Mouse (Mus musculus): Measurements from ENCODE around the gene Foxa1.

DNA sequence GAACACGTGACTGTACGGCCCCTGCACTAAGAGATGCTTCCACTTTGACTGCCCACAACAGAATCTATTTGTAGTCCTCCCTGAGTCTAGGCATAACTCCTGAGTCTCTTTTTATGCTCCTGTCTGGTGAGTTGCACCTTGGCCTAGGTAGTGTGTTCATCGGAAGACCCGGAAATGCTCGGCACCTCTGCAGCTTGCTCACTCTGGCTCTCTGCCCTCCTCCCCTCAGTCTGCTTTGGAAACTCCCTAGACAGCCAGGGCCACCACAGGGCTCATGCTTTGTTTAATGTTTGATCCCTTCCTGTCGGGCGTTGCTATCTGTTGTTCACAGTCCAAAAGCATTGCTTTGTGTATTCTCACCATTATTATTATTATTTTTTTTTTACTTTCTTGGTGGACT lies 41.4 kb downstream of the Foxa1 start:
- TF ChIP-seq POLR2A (IDR thresholded peaks at IDR 0.05; ENCODE audit: borderline replicate concordance, insufficient read depth, low read length) (no peak), CTCF (IDR thresholded peaks at IDR 0.05; ENCODE audit: borderline replicate concordance, insufficient read depth, low read depth, low read length) (no peak)

Data from cerebellum, adult 2 months (tissue).